Mouse (Mus musculus) ZHBTc4 (cell line): ENCODE results near the gene Cntnap5a.
A peak's percentile ranks its signal among the peaks of the same experiment; 100 is the strongest.

Source experiments
- DNase-seq: peaks from one replicate; pipeline ENCODE4 v3.0.0-alpha.2; 2011; ENCODE audit warnings: low read depth, low spot score

Cntnap5a gene

DNA sequence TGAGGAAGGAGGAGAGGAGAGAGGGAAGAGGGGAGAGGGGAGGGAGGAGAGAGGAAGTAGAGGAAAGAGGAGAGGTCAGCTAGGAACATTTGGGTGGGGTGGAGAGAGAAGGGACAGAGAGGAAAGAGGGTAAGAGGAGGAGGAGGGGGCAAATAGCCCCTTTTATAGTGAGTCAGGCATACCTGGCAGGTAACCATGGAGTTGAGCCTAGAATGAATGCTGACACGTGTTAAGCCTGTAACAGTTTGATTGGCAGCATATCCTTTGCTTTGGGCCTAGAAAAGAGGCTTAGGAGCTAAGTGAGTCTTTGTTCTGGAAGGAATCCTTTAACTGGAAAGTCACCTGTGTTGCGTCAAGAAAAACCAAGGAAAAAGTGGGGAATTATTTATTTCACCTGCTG is 681.6 kb downstream of the Cntnap5a start:
- no peak for DNase-seq

DNA sequence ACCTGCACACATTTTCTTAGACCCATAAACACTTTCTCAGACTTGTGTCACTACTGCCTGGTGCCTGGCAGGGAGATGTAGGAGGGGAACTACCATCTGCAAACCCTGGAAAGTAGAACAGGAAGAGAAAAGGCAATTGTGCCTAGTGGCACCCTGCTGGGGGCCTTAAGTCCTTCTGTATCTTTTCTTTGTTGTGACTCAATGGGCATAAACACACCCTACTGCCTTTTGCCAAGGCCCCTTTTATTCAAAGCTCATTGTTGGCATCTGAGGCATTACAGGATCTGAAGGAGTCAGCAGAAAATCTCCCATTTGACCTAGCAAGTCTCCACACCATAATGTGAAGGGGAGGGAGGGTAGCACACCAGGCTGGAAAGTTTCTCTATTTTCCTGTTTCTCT is 682.2 kb downstream of the Cntnap5a start:
- peak; percentile 76 for DNase-seq

DNA sequence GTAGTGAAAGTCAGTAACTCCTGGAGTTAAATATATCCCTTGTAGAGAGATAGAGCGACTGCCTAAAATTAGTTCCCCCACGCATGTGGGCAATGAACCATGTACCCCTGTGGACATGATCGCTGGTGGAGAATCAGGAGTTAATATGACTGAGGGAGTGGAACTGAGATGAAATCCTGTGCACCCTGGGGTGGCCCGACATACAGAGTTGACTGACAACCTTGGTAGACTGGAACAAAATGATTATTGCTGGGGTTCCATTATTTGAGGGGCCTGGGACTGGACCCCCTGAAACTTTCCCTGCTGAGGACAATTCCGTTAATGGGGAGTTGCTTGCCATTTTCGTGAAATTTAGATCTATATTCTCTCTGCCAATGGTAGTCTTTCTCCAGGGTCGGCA is 683.0 kb downstream of the Cntnap5a start:
- DNase-seq = no peak

DNA sequence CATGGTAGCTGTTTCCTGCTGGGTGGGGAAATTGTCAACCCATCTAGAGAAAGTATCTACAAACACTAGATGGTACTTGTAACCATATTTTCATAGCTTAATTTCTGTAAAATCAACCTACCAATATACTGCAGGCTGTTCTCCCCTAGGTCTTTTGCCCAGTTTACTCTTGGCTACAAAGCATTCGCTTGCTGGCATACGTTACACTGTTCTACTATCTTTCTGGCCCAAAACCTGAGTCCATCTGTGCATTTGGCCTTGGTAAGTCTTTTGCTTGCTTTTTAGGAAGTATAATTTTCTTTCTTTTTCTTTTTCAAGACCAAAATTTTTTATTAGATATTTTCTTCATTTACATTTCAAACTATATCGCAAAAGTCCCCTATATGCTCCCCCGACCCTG is 686.3 kb downstream of the Cntnap5a start:
- DNase-seq = no peak

DNA sequence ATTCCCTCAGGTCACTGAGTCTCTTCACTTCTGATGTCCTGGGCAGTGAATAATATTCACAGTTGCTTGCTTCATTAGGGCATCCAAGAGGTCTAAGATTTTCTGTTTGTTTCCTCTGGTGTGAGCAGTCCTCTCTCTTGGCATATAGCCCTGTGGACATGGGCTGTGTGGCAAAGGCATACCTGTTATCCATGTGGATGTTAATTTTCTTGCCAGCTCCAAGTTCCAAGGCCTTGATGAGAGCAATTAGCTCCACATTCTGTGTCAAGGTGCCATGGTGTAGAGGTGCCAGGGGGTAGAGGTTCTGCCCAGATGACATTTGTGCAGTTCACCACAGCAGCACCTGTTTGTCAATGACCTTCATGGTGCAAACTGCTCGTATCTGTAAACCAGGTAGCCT is 689.0 kb downstream of the Cntnap5a start:
- DNase-seq = no peak

DNA sequence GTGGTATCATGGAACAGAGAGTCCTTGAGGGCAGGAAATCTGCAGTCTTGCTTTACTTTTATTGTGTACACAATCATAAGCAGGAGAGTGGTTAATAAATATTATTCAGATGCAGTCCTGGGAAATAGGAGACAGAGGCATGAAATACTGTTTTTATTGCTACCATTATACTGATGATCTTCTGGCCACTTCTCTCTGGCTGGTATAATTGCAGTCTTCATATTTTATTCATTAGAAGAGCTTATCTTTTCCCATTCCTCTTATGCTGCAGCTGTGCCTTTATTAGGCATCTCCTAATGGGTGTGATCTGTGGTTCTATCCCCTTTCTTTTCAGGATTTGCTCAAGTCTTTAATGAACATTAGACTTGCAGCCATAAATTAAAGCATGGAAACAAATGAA is 707.8 kb downstream of the Cntnap5a start:
- DNase-seq = no peak

DNA sequence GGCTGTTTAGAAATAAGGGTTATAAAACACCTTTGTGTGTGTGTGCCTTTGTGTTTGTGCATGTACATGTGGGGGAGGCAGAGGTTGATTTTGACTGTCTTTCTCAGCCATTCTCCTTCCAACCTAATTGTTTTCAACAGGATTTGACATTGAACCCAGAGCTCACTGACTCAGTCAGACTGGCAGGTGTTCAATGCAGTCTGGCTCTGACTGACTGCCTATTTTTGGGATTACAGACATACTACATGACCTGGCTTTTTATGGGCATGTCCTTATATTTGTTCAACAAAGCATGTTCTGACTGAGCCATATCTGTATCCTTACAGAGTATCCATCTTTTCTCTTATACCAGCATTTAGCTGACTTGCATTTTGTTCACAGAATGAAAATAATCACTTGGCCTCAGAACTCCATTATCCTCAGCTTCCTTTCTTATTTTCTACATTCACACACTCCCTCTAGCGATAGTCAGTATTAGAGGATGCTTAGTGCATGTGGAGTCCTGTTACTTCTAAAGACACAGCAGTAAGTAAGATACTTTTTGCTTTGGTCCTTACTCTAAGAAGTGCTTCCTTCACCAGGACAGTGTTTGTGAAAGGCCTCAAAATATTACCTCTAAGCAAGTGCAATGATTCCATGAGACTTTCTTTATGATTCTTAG is 717.6 kb downstream of the Cntnap5a start:
- DNase-seq = no peak

DNA sequence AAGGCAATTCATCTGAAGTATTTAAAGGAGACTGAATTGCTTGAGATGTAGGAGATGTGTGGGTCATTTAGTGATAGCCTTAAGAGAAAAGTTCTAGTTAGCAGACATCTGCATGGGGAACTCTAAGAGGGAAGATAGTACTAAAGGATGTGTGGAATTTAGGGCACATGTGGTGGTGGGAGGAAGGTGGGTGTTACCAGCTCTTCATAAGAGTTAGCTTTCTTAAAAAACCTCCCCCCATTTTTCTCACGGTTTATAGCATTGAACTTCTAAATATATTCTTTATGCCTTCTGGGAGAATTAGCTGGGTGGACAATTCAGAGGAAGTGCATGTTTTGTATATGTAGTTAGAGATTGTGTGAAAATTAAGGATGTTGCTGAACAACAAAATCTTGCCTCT is 725.3 kb downstream of the Cntnap5a start:
- DNase-seq = no peak

DNA sequence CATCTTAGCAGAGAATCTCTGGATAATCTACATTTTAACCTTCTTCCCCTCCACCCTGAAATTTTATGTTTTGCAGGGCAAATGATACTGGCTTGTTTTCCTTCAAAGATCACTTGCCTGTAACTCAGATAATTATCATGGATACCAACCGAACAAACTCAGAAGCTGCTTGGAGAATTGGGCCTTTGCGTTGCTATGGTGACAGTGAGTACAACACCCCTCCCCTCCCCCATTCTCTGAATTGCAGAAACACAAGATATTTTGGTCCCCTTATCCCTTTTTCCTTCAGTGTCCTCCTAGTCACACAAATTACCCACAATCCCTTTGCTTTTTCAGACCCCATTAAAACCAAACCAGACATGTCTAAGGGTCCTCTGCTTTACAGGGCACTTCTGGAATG is 743.8 kb downstream of the Cntnap5a start:
- peak; percentile 1 for DNase-seq

DNA sequence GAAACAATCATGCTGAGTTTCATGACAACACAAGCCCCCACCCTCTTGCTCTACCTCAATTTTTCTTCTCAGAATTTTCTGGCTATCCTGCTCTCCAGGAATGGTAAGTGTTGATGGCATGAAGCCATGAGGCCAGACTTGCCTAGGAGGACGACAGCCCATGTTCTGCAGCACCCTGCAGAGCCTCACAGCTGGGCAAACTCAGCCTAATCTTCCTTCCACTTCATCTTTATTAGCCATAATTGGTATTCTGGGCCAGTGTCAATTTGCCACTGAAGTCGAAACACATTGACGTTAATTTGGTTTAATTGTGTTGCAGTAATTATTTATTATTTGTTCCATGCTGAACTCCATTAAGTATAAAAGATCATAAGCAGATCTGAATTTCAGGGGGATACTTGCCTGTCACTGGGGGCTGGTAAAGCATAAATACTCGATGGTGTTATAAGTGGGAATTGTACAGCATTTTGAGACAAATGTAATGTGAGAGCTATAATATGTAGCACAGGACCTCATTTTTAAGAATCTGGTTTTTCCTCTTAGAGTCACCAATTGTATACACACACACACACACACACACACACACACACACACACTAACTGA is 770.7 kb downstream of the Cntnap5a start:
- DNase-seq = no peak

DNA sequence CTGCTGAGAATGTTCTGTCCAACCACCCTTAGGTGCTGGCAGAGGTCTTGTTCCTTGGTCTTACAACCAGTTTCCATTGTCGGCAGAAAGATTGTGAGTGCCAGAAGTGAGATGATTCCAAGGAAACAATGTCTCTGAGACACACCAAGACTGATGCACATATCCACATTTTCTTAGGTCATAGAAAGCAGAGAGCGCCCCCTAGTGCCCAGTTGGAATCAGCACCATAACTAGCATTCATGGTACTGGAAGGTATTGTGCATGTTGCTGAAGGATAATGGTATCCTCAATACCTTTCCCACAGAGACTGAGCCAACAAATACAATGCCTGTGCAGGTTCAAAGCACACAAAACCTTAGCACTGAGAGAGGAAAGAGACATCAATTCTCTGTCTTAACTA is 793.1 kb downstream of the Cntnap5a start:
- DNase-seq = peak; percentile 61

DNA sequence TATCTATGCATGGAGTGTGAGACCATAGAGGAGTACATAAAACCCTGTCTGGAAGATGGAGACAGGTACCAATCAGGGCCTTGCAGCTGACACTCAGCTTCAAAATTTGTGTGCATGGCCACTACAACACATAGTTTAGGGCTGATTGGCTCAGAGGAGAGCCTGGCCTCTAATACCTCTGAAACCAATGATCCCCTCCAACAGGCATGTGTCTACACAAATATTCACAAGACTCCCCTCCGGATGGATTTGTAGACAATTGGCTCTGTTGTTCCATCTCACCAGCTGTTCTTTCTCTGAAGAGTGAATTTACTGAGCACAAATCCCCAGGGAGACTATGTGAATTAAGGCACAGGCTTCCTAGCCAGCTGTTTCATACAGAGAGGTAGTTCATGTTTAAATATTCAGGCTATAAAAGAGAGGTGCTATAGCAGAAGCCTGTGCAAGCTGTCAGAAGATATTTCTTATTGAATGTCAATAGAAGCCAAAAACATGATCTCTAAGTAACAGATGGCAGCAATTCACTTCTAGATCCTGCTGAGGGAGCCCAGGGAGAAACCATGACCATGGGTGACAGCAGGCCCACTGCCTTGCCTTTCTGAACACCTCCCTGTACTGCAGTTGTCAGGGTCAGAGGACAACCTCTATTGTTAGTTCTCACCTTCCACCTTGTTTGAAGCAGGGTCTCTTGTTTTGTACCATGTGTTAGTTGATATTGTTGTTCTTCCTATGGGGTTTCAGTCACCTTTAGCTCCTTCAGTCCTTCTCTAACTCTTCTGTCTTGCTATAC is 804.4 kb downstream of the Cntnap5a start:
- DNase-seq = no peak

DNA sequence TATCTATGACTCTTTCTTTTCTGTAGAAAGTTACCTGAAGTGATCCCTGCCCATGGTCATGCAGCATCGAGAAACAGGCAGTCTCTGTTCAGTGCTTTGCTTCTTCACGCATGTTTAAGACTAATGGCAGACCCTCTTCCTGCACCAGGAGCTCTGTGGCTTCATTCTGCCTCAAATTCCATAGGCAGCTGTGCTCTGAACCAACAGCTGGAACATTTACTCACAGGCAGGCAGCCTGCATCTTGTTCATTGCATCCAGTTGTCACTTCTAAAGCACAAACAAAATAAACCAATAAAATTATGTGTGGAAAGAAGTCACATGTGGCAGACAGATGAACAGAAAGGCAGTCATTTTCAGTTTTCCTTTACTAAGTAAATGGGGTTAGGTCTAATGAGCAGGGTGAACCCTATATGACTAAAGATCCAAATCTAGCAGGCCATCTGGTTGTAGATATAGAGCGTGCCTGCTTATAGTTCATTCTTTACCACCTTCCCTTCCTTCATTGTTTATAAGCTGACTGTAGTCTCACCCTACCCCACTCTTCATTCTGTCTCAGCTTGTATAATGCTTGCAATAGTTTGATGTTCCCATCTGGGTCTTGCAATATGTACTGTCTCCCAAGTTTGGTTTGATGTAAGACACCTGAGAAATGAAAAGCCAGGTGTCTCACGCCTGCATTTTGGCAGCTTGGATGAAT is 893.6 kb downstream of the Cntnap5a start:
- DNase-seq = no peak

DNA sequence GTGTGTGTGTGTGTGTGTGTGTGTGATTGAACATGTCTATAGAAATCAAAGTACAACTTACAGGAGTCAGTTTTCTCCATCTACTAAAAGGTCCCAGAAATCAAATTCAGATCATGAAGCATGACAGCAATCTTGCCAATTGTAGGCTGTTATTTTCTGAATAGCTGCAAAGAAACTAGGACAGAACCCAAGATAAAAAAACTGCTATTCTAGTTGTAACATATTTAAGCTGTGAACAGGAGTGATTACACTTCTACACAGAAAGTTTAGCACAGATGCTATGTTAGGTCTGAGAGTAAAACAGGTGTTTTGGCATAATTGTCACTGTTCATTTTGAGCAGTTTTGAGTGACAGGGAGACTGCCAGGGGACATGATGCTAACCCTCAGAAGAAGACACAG is 931.7 kb downstream of the Cntnap5a start:
- no peak for DNase-seq
